Mouse (Mus musculus) G1E (cell line): ENCODE results near the gene Cfap46.

Experiments used
- CTCF ChIP-seq: IDR thresholded peaks from 2 replicates; pipeline ENCODE4 v1.5.1; 2012; ENCODE audit warnings: low read depth, low read length, inconsistent platforms, mixed read lengths
- GATA1 ChIP-seq: IDR thresholded peaks from 2 replicates; pipeline ENCODE4 v1.6.1; 2012; ENCODE audit warnings: borderline replicate concordance, low read length, inconsistent platforms, mixed read lengths
- POLR2AphosphoS5 ChIP-seq: IDR thresholded peaks from 2 replicates; pipeline ENCODE4 v1.6.1; 2012; ENCODE audit warnings: low read depth, low read length, inconsistent platforms; ENCODE audit not compliant: insufficient replicate concordance

DNA sequence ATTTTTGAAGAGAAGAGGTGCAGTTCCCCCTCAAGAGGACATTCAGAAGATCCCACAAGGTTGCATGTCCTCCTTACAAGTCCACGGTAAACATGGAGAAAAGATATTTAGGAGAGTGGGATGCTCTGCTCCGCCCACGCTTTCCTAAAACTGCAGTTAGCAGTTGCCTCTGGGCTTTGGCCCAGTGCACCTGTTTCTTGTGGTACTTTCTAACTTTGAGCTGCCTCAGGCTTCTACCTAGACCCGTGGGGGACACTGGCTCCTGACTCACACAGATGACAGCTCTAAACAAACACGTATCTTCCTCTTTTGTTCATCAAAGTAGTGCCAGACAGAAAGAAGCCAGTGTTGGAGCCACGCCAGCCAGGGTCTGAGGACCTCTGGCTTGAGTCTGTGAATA lies 117.6 kb downstream of the Cfap46 start:
- TF ChIP-seq CTCF (no peak), GATA1 (no peak), POLR2AphosphoS5 (no peak)
